Mouse (Mus musculus) midbrain, embryonic 10.5 days (tissue): ENCODE measurements around the gene Hint2. TPM values are rescaled to one million over a fixed set of nuclear protein-coding genes. Genes with fewer than 3 reads are reported as not detected.

Experiments used
- DNase-seq: peaks from one replicate; pipeline ENCODE4 v3.0.0-alpha.2; 2017; ENCODE audit warnings: low spot score
- H3K27ac ChIP-seq: fragments of 300-500 bp; sonication (generic); replicated peaks from 2 replicates; pipeline ENCODE4 v1.5.1; 2016; ENCODE audit warnings: mild to moderate bottlenecking
- H3K27me3 ChIP-seq: fragments of 300-500 bp; sonication (generic); 2 replicates; pipeline ENCODE4 v1.6.1; 2016; ENCODE audit warnings: low read depth, mild to moderate bottlenecking; ENCODE audit not compliant: poor library complexity, severe bottlenecking
- H3K36me3 ChIP-seq: fragments of 300-500 bp; sonication (generic); 2 replicates; pipeline ENCODE4 v1.6.1; 2016; ENCODE audit warnings: mild to moderate bottlenecking, moderate library complexity
- H3K4me1 ChIP-seq: fragments of 300-500 bp; sonication (generic); 2 replicates; pipeline ENCODE4 v1.6.1; 2016
- H3K4me3 ChIP-seq: fragments of 300-500 bp; sonication (generic); 2 replicates; pipeline ENCODE4 v1.5.1; 2016; ENCODE audit warnings: mild to moderate bottlenecking, moderate library complexity
- H3K9me3 ChIP-seq: fragments of 300-500 bp; sonication (generic); replicated peaks from 2 replicates; pipeline ENCODE4 v1.6.1; 2016; ENCODE audit warnings: mild to moderate bottlenecking
- WGBS: fragments of 180-500 bp; shearing (Covaris S2); methylation state at CpG from one replicate; pipeline ENCODE4 v1.1.7; 2016; 5-methylcytosine and 5-hydroxymethylcytosine counted together
- polyA plus RNA-seq: library from polyadenylated mRNA; unstranded; fragments of >200 nt; fragmentation: Nextera tagmentation; extraction: Ambion mirVana; gene quantifications from 2 replicates; pipeline ENCODE4 v1.2.1, GENCODE M21; 2016

Gene Hint2
- polyA plus RNA-seq, 1 experiment from 2014 or later = 79.3 TPM

DNA sequence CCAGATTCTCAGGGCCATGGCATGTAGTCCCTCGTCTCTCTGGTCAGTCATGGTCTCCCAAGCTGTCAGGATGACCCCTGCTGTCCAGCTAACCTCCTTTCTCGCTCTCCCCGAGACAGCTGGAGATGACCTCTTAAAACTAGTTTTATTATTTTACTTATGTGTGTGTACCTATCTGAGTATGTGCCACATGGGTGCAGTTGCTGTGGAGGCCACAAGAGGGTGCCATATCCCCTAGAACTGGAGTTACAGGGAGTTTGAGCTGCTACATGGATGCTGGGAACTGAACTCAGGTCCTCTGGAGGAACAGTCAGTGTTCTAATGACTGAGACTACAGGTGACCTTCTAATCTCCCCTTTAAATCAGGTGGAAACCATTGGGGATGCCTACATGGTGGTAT is 6.5 kb downstream of the Hint2 start:
- Histone ChIP-seq H3K4me3 (no peak overlapping the region), H3K27ac (no peak overlapping the region), H3K4me1 (peaks cover 24% of the 10 kb centered on the region), H3K36me3 (peaks cover 36% of the 10 kb centered on the region), H3K9me3 (peaks cover 9% of the 10 kb centered on the region), H3K27me3 (no peaks in the 10 kb centered on the region)
- 92% methylated on average over 3 of the region's 3 CpGs for WGBS
- no peak for DNase-seq

DNA sequence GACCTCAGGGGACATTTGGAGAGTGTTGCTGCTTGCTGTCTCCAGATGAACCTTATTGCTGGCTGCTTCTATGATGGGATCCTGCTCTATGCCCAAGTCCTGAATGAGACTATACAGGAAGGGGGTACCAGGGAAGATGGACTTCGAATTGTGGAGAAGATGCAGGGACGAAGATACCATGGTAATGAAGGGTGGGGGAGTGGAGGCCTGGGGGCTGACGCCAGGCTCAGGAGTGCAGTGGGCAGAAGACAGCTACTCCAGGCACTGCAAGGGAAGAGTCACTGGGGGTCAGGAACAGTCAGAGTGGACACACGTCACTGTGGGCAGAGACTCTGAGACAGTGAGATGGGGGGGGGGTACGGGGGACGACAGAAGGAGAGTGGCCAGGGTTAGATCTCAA is 15.8 kb downstream of the Hint2 start:
- WGBS = 82% methylated on average over 6 of the region's 6 CpGs
- peaks cover 7% of the 10 kb centered on the region; the same call in 1 of the 2 replicates for H3K4me1 ChIP-seq
- no peak overlapping the region for H3K4me3 ChIP-seq
- no peak overlapping the region for H3K27ac ChIP-seq
- H3K36me3 ChIP-seq = peaks cover 3% of the 10 kb centered on the region; the same call in 1 of the 2 replicates
- no peaks in the 10 kb centered on the region for H3K27me3 ChIP-seq
- H3K9me3 ChIP-seq = no peaks in the 10 kb centered on the region
- DNase-seq = no peak

DNA sequence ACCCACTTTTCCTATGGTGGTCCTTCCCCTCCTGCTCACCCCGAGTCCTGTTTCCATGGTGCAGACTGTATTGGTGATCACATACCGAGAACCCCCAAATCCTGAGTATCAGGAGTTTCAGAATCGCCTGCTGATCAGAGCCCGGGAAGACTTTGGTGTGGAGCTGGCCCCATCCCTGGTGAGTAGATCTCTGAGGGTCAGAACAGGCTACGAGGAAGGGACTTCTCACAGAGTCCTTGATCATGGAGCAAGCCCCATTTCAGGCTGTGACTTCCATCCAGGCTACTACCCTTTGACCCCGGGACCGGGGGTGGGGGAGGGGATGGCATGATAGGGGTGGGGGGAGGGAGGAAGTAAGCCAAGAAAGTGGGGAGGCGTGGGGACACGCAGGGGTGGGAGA is 16.2 kb downstream of the Hint2 start:
- no peak overlapping the region for H3K4me3 ChIP-seq
- DNase-seq = no peak
- H3K4me1 ChIP-seq = peaks cover 7% of the 10 kb centered on the region; the same call in 1 of the 2 replicates
- WGBS = 73% methylated on average over 9 of the region's 9 CpGs
- H3K27me3 ChIP-seq = no peaks in the 10 kb centered on the region
- no peak overlapping the region for H3K27ac ChIP-seq
- H3K36me3 ChIP-seq = peaks cover 3% of the 10 kb centered on the region; the same call in 1 of the 2 replicates
- H3K9me3 ChIP-seq = no peaks in the 10 kb centered on the region

DNA sequence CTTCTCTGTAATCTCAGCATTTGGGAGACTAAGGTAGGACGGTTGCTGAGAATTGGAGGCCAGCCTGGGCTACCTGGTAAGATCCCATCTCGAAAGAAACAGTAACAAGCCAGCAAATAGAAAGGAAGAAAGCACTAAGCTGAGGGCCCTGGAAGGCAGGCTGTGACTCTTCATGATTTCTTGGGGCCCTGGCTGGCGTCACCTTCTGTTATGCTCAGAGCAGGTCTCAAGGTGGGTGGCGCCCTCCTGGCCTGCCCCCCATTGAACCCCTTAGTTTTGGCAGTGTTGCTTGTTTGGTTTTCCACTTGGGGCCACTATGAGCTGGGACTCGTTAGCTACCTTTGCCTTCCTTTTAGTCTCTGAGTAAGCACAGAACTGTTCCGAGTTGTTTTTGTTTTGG is 19.5 kb downstream of the Hint2 start:
- Histone ChIP-seq H3K36me3 (no peaks in the 10 kb centered on the region), H3K27ac (no peak overlapping the region), H3K27me3 (peaks cover 21% of the 10 kb centered on the region), H3K4me1 (peaks cover 28% of the 10 kb centered on the region), H3K9me3 (no peaks in the 10 kb centered on the region), H3K4me3 (no peak overlapping the region)
- DNase-seq = no peak
- WGBS = 79% methylated on average over 6 of the region's 6 CpGs

DNA sequence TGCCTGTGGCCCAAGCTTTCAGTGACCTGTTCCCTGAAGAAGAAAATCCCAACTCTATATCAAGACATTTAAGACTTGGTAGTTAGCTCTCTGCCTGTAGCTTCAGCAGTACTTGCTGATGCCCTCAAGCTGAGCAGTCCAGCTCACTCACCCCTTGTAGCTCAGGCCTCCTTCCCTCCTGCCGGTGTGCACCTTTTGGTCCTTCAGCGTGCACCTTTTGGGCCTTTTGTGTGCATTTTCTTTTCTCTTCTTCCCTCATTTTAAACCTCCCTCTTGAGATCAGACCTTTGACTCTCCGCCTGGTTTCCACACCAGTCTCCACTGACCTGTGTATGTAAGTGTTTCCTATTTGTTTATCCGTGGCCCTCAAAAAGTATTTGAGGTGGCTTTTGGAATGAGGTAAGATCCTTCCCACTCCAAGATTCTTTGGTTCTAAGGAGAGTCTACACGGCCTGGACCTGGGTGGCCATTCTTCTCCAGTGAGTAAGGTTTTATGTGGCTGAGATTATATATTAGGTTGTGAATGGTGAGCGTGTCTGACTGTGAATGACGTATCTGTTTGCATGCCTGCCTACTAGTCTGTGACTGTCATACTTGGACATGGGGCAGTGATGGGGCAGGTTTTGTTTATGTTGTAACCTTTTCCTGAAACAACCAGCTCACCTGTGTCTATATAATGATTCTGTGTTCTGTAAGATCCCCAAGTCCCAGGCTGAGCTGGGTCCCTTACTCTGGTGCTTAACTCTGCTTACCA is 21.5 kb downstream of the Hint2 start:
- Histone ChIP-seq H3K4me3 (no peak overlapping the region), H3K4me1 (peaks cover 43% of the 10 kb centered on the region), H3K9me3 (no peaks in the 10 kb centered on the region), H3K27me3 (peaks cover 31% of the 10 kb centered on the region), H3K27ac (no peak overlapping the region), H3K36me3 (no peaks in the 10 kb centered on the region)
- no peak for DNase-seq
- 87% methylated on average over 7 of the region's 7 CpGs for WGBS

DNA sequence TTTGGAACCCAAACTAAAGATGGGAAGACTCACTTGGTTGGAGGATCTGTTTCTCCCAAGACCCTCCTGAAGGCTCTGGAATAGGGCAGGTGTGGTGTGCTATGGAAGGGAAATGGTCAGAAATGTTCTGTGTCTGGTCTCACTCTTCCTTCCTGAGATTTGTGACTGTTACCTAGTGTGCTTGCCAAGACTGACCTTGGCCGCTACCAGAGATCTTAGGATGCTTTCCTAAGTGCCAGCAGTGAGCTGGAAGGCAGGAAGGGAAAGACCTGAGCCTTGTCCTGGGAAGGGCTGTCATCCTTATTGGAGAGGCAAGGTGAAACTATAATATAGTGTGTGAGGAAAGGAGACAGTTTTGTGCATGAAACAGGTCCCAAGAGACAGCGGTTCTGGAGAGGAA is 22.5 kb downstream of the Hint2 start:
- Histone ChIP-seq H3K9me3 (no peaks in the 10 kb centered on the region), H3K4me1 (peaks cover 50% of the 10 kb centered on the region), H3K27me3 (peaks cover 31% of the 10 kb centered on the region), H3K4me3 (peak overlapping the region; percentile 75), H3K36me3 (no peaks in the 10 kb centered on the region), H3K27ac (0 out of 2 replicates have a peak overlapping the region, but pooled peaks have one; percentile 28)
- DNase-seq = no peak
- 91% methylated on average over 2 of the region's 2 CpGs for WGBS

DNA sequence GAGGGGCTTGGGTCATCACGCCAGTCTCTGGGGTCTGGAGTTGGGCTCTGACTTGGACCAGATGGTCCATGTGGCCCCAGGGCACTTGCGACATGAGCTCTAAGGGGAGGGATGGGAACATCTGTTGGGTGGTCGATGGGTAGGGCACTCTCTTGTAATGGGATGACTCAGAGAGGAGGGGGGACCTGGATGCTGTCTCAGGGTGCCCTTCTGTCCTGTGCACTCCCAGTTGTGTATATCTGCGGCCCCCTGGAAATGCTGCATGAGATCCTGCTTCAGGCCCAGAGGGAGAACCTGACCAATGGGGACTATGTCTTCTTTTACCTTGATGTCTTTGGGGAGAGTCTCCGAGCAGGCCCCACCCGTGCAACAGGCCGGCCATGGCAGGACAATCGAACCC is 23.0 kb downstream of the Hint2 start:
- H3K36me3 ChIP-seq = no peaks in the 10 kb centered on the region
- H3K4me1 ChIP-seq = peaks cover 50% of the 10 kb centered on the region
- H3K4me3 ChIP-seq = peak overlapping the region; percentile 75
- peaks cover 31% of the 10 kb centered on the region for H3K27me3 ChIP-seq
- no peaks in the 10 kb centered on the region for H3K9me3 ChIP-seq
- no peak for DNase-seq
- WGBS = 86% methylated on average over 8 of the region's 8 CpGs
- 0 out of 2 replicates have a peak overlapping the region, but pooled peaks have one; percentile 28 for H3K27ac ChIP-seq

DNA sequence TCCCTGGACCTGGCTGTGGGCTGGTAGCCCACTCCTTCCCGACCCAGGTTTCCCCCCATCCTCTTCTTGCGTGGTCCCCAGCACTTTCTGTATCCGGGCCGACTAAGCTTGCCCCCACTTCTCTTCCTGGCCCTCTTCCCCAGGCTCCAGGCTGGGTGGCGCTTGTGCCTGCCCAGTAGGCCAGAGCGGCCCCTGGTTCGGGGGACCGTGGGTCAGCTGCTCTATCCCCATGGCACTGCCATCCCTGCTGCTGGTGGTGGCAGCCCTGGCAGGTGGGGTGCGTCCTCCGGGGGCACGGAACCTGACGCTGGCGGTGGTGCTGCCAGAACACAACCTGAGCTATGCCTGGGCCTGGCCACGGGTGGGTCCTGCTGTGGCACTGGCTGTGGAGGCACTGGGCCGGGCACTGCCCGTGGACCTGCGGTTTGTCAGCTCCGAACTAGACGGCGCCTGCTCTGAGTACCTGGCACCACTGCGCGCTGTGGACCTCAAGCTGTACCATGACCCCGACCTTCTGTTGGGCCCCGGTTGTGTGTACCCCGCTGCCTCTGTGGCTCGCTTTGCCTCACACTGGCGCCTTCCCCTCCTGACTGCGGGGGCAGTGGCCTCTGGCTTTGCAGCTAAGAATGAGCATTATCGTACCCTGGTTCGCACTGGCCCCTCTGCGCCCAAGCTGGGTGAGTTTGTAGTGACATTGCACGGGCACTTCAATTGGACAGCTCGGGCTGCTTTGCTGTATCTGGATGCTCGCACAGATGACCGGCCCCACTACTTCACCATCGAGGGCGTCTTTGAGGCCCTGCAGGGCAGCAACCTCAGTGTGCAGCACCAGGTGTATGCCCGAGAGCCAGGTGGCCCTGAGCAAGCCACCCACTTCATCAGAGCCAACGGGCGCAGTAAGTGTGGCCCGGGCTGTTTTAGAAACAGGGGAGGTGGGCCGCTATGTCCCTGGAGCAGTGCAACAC is 24.0 kb downstream of the Hint2 start:
- Histone ChIP-seq H3K4me1 (peaks cover 50% of the 10 kb centered on the region), H3K27ac (peak overlapping the region; percentile 93), H3K9me3 (no peaks in the 10 kb centered on the region), H3K36me3 (no peaks in the 10 kb centered on the region), H3K27me3 (peaks cover 31% of the 10 kb centered on the region), H3K4me3 (peak overlapping the region; percentile 75)
- WGBS = 39% methylated on average over 42 of the region's 42 CpGs
- peak; percentile 12 for DNase-seq

DNA sequence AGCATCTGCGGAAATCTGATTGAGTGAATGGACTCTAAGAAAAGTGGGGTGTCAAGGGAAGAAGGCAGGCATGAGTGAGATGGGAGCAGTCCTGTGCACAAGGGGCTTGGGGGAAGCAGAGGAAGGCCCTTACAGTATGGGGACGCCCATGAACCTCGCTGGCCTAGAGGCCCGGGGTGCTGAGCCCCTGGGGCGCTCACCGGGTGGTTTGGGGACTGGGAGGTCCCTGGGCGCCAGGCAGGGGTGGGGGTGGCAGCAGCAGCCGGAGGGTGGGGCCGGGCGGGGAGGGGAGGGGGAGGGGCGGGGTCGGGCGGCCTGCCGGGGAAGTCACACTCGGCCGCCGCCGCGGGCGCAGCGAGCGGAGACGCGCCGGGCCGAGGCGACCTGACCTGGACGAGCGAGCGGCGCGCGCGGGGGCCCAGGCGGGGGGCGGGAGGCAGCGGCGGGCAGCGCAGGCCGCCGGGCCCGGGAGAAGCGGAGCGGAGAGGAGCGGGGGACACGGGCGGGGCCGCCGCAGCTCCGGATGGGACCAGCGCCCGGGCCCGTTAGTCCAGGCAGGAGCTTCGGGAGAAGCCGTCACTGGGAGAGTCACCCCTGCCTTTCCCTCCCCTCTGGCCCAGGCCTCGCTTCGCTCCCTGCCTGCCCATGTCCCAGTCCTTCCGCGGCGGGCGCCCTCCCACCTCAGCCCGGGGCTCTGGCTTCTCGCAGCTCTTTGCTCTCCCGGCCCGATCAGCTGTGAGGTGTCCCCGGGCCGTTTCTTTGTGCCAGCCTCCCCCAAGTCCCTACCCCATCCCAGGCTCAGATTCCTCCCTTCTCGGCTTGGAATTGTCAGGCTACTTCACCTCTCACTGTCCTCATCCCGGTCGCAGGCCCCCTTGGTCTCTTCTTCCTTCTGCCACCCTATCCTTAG is 25.0 kb downstream of the Hint2 start, which contains the start of gene Npr2:
Gene Npr2 (plus strand): TSS at position 890 of the 910 bp plus-strand sequence.
- Histone ChIP-seq H3K9me3 (peaks cover 5% of the 10 kb centered on the region), H3K36me3 (no peaks in the 10 kb centered on the region), H3K4me3 (peak within 1 kb of the TSS; percentile 75), H3K27me3 (peaks cover 31% of the 10 kb centered on the region), H3K4me1 (peaks cover 50% of the 10 kb centered on the region), H3K27ac (peak within 1 kb of the TSS; percentile 93)
- DNase-seq = peak; percentile 72
- WGBS = 1% methylated on average over 67 of the region's 70 CpGs

DNA sequence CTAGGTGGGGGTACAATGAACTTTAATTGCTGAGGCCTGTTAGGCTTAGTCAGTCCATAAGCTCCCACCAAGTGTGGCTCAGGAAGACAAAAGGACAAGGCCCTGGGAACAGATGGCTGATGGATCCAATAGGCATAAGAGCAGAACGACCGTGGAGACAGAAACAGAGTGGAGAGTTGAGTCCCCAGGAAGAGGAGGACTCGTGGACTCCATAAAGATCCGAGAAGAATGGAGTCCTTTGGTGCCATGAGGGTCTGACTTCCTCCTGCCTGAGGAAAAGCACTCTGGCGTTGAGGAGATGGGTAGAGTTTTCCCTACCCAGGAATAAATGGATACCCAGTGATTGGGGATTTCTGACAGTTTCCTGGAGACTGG is 25.6 kb downstream of the Hint2 start:
- Histone ChIP-seq H3K4me3 (peak overlapping the region; percentile 75), H3K27me3 (peaks cover 31% of the 10 kb centered on the region), H3K36me3 (no peaks in the 10 kb centered on the region), H3K4me1 (peaks cover 47% of the 10 kb centered on the region), H3K9me3 (peaks cover 8% of the 10 kb centered on the region), H3K27ac (peak overlapping the region; percentile 93)
- DNase-seq = no peak
- 22% methylated on average over 5 of the region's 5 CpGs for WGBS

DNA sequence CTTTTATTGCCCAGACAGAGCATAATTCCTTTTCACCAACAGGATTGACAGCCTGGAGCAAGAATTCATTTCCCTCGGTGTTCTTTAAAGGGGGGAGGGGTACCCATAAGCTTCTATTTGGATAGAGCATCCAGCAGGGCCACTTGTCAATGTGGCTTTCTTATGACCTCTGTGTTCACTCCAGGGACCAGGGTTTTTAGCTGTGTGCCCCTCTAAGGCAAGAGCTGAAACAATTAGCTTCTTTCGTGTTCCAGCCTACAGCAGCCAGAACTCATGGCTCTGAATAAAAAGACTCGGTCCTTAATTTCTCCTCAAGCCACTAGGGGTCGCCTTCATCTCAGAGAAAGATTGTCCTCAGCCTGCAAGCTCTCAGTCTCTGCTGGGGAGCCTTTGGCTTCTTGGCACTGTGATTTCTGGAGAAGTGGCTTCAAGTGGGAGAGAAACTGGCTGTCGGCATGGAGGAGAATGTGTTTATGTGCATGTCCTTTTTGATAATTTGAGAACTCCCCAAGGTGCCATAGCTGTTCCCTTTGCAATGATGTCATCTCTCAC is 26.2 kb downstream of the Hint2 start:
- H3K27me3 ChIP-seq = peaks cover 31% of the 10 kb centered on the region
- peak overlapping the region; percentile 93 for H3K27ac ChIP-seq
- H3K9me3 ChIP-seq = peaks cover 13% of the 10 kb centered on the region
- H3K4me1 ChIP-seq = peaks cover 47% of the 10 kb centered on the region
- H3K36me3 ChIP-seq = no peaks in the 10 kb centered on the region
- 8% methylated on average over 5 of the region's 5 CpGs for WGBS
- peak overlapping the region; percentile 16; the same call in 1 of the 2 replicates for H3K4me3 ChIP-seq
- DNase-seq = peak; percentile 76
